Mouse (Mus musculus): Measurements from ENCODE around the gene Lbp. TPM values are rescaled to one million over a fixed set of nuclear protein-coding genes. Genes with fewer than 3 reads are reported as not detected.

Lbp gene
- total RNA-seq (2022), result 1 to 10 TPM; 1.6 to 3.0 (median 1.9) TPM

DNA sequence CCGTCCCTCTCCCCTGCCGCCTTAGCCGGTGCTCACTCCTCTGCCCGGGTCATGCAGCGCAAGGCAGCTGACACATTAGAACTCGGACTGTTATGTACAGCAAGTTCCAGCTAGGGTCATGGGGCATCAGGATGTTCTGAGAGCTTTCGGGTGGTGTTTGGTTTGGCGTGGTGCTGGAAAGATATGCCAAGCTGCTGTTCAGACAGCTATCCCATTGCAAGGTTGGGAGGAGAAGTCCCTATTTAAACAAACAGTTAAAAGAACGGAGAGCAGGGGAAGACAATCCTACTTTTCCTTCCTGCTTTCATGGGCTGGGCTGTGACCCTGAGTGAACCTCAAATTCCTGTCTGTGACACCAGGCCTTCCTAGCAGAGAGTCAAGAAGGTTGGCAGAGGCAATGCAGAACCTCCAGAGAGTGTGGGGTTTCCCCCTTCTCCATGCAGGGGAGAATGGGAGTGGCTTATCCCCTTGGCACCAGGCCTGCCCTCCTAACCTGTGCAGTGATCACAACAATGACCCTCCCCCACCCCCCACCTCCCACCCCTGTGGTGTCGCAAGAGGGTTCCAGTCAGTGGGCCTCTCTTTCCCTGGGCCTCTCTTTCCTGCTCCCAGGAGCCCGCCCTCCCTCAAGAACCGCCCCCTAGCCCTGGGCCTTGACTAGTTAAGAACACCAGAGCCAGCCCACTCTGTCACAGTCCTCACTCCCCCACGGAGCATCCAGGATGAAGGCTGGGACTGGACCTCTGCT is at the start of gene Lbp:
TSS of gene Lbp (plus strand) at position 546 of the 748 bp plus-strand sequence.
- no peak for DNase-seq (ENCODE audit: low spot score in 2 of 2)

DNA sequence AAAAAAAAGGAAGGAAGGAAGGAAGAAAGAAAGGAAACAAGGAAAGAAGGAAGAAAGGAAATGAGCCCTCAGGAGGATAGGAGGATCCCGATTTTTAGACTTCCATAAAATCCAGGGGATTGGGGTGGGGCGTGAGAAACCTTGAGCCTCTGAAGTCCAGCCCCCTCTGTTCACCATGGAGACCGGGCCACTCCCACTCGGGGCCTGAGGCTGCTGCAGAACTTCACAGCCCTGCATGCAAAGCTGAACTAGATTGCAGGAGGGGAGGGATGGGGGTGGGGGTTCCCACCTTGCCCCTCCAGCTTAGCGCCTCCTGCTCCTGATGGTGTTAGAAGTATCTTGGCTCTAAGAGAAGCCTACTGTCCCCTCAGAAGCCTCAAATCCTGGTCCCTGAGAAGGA is 49.4 kb upstream of the Lbp start:
- no peak for DNase-seq (ENCODE audit: low spot score in 2 of 2)

DNA sequence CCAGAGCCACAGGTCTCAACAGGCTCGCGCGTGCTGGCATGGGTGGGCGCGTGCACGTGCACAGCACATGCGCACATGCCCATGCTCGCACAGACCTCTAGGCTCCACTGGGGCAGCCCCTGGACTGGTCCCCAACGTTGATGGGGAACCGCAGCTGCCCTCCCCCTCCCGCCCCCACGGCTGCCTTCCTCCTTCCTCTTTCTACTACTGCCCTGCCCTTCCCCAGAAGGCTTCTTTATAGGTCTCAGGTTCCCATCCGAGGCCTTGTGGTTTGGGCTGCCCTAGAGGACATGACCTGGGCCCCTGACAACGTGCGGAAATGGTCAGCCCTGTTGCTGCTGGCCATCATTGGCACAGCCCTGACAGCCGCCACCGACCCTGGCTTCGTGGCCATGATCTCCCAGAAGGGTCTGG is 48.3 kb upstream of the Lbp start, which contains the start of gene Bpi:
TSS of gene Bpi (plus strand) at position 90 of the 414 bp plus-strand sequence.
- no peak for DNase-seq (ENCODE audit: low spot score in 2 of 2)

GRCm38 (mm10) chr2:158258781-158259180 is 47.5 kb upstream of the Lbp start:
- DNase-seq (ENCODE audit: low spot score in 2 of 2), result peak in 1 of 2 experiments; percentile 44

DNA sequence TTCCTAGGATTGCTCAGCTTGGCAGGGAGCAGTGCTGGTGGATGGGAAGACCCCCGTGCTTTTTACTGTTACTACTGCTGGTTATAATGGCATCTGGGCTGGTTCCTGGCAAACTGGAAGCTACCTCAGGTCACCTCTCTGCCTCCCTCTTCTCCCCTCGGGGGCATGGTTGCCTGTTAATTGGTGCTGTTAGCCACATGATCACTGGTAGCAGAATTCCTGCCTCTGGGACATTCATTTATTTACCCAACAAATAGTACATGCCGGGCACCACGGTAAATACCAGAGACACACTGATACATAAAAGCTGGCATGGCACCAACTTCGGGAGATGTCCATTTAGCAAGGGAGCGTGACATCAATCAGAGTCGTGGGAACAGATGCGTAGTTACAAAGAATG is 46.8 kb upstream of the Lbp start:
- no peak for DNase-seq (ENCODE audit: low spot score in 2 of 2)

DNA sequence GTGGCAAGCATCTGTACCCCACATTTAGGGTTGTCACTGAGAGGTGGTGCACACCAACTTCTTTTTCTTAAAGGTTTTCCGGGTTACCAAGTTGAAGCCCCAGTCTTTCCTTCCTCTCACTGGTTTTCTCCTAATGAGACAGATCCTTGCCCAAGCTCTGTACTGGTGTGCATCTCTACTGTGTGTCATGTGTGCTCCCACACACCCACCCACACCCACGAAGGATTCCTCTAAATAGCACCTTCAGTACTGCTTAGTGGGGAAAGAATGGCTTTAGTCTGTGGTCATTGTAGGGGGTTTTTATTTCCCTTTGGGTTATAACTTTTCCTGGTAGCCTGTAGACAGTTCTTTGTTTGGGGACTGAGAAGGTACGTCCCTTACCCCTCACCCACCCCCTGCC is 41.4 kb upstream of the Lbp start:
- peak in 1 of 2 experiments; percentile 46 for DNase-seq (ENCODE audit: low spot score in 2 of 2)

DNA sequence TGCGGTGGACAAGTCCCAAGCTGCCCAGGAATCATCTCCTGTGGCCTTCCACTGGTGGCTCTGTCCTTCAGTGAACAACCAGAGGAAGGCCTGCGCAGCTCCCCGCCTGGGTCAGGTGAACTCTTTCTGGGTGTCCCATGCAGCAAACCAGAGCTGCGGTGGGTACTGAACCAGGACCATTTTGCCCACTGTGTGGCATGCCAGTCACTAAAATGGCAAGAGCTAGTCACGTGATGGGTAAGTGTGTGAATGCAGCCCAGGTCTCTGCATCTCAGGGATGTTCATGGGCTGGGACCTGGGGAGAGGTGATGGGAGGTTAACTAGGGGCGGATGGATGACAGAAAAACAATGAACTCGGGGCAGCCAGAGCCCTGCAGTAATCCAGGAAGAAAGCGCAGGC is 36.3 kb upstream of the Lbp start:
- no peak for DNase-seq (ENCODE audit: low spot score in 2 of 2)

DNA sequence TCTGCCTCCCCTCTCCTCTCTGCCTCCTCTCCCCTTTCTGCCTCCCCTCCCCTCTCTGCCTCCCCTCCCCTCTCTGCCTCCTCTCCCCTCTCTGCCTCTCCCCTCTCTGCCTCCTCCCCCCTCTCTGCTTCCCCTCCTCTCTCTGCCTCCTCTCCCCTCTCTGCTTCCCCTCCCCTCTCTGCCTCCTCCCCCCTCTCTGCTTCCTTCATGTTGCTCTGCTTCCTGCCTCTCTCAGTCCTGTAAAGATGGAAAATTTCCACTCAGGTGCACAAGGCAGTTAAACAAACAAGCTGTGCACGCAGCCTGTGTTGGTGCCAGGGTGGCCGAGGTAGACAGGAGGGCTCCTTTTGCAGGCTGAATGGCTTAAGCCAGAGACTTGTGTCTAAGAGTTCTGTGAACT is 32.6 kb upstream of the Lbp start:
- no peak for DNase-seq (ENCODE audit: low spot score in 2 of 2)

DNA sequence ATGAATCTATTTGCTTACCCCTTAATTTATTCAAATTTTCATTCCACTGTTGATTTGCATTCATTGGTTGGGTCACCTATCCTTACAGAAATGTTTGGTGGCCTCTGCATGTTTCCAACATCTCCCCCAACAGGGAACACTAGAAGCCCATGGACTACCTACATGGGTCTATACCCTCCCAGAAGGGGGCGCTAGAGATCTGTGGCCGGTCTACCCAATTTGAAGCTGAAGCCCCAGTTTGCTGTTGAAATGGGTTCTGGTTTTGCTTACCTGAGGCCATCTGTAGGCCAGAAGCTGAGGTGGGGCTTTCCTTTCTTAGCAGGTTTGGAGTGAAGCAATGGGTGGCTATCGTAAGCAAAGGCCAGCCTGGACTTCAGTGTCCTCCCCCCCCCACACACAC is 30.9 kb upstream of the Lbp start:
- DNase-seq (ENCODE audit: low spot score in 2 of 2), result no peak

DNA sequence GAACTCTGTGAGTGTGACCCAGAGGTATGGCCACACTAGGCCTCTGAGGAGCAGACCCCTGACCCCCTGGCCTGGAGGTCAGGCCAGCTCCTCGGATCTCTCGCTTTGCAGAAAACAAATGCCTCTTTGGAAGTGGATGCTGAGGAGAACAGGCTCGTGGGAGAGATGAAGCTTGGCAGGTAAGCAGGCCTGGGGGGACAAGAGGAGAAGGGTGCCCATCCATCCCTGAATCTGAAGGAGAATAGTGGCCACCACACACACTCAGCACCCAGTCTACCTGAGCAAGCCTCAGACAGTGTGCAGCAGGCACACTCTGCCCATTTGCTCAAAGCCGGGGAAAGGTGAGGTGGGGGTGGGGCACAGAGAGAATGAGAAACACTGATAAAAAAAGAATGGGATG is 30.5 kb upstream of the Lbp start:
- DNase-seq (ENCODE audit: low spot score in 2 of 2), result no peak

- no peak for DNase-seq (ENCODE audit: low spot score in 2 of 2)
Measured at GRCm38 (mm10) chr2:158276451-158276850, 29.8 kb upstream of the Lbp start.

DNA sequence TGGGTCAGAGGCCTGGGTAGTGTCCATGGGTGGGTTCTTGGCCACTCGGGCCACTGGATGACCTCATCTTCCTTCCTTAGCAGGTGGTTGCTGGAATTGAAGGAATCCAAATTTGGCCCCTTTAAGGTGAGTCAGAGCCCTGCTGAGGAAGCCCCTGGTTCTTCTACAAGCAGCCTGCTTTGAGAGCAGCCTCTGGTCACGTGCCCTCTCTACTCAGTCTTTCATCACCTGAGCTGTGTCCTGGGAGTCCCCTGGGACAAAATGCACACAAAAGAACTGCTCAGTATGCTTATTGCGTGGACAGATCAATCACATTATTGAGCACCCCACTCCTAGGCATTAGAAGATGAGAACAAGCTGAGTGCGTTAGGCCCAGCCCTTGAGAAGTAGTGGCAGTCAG is 29.4 kb upstream of the Lbp start:
- DNase-seq (ENCODE audit: low spot score in 2 of 2), result no peak

DNA sequence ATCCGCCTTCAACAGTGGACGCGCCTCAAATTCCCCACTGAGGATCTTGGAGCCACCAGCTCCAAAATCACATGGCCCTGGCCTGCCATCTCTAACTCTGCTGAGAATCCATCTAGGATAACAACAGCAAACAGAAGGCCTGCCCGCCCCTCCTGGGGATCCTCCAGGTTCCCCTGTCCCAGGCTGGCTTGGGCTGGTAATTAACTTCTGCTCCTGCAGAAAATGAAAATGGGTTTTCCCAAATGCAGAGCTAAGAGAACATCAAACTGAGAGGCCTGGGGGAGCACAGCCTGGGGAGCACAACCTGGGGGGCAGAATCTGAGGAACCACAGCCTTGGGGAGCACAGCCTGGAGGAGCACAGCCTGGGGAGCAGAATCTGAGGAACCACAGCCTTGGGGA is 26.6 kb upstream of the Lbp start:
- DNase-seq (ENCODE audit: low spot score in 2 of 2), result no peak

GRCm38 (mm10) chr2:158281497-158282205 is 24.6 kb upstream of the Lbp start:
- DNase-seq (ENCODE audit: low spot score in 2 of 2), result no peak

DNA sequence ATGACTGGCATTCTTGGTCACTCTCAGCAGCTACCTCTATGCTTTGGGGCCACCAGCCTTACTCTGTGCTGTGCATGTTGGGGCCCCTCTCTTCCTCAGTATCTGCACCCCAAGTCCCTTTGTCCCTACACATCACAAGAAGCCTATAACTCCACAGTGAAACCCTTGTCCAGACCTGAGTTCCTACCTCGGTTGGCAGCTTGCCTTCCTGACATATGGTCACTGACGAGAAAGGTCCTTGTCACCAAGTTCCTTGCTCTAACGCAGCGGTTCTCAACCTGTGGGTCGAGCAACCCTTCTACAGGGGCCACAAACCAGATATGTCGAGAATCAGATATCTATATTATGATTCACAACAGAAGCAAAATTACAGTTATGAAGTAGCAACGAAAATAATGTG is 23.2 kb upstream of the Lbp start:
- DNase-seq (ENCODE audit: low spot score in 2 of 2), result no peak

DNA sequence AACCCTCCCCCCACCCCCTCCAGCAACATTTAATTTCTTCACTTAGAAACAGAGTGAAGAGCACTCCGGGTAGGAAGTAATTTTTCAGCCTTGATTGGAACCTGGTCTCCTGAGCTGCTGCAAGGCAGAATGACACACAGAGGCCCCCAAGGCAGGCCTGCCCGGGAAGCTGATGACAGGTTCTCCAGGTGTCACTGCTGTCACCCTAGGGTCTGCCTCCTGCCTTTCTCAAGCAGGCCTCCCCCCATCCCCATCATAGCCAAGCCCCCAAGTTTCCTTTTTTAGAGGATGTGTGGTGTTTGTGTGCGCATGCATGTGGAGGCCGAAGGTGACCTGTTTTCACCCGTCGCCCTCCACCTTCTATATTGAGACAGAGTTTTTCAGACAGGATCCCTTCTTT is 22.5 kb upstream of the Lbp start:
- no peak for DNase-seq (ENCODE audit: low spot score in 2 of 2)

DNA sequence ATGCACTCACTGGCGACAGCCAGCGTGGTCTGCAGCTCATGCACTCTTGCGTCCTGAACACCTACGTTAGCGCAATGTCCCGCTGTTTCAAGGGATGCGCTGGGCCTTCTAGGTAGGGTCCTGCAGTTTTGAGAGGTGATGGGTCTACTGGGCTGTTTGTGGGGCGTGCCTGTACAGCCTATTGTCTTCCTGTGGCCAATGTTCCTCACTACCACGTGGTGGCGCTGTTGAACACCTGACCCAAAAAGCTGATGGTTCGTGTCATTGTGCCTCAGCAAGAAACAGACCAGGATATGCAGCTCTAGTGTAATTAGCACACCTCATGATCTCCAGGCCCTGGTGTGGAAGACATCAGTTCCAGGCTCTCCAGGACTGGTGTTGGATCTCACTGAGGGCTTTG is 21.7 kb upstream of the Lbp start:
- DNase-seq (ENCODE audit: low spot score in 2 of 2), result peak in 1 of 2 experiments; percentile 23

DNA sequence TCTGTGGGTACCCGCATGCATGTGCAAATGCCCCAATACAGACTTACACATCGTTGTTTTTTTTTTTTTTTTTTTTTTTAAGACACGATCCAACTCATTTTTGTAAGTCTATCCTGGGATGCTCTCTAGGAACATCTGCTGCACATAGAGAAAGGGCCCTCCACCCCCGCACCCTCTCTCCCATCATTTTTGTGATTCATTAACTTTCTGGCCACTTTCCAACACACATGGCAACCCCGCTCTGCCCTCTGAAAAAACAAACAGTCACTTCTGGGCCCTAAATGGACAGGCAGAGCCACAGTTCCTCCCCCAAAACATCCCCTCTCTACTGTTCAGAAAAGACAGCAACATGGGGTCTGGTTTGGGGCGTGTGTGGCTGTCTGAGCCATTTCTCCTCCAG is 20.6 kb upstream of the Lbp start:
- no peak for DNase-seq (ENCODE audit: low spot score in 2 of 2)

DNA sequence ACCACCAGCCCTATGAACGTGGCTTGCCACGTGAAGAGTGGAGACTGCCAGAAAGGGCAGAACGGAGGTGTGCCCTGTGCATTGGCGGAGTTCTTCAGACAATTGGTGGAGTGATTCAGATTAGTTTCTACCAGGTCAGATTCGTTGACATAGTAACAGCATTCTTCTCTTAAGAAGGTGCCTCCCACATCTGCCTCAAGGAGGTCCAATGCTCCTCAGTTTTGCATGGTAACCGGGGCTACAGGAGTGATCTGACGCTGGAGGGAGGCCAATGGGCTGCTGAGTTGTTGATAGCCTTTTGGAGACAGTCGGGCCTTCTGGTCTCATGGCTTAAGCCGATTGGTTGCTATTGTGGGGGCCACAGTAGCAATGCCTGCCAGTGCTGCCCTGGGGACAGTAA is 10.6 kb upstream of the Lbp start:
- no peak for DNase-seq (ENCODE audit: low spot score in 2 of 2)

GRCm38 (mm10) chr2:158299203-158299602 is 7.1 kb upstream of the Lbp start:
- DNase-seq (ENCODE audit: low spot score in 2 of 2), result no peak

DNA sequence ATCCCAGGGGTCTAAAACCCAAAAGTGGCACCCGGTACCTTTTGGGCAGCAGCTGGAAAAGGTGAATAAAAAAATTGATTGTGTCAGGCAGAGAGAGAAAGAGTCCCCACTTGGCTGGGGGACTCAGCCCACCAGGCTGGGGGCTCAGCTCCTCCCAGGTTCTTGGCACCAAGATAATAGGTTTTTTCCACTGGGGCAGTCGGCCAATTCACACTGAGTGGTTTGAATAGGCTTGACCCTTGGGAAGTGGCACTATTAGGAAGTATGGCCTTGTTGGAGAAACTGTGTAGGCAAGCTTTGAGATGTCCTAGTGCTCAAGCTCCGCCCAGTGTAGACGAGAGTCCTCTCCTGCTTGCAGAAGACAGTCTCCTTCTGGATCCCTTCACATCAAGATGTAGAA is 6.6 kb upstream of the Lbp start:
- DNase-seq (ENCODE audit: low spot score in 2 of 2), result no peak

DNA sequence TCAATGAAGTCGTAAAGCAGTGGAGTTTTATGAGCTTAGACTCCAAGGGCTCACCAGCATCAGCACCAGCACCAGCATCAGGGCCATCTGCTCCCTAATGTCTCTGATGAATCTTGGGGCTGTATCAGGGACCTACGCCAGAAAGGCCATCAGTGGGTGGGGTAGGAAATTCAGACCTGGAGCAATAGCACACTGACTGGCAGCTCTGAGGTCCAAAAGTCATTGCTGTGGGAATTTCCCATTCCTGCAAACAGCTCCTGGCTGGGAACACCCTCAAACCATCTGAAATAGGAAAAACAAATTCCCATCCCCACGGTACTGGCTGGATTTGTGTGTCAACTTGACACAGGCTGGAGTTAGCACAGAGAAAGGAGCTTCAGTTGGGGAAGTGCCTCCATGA is 3.5 kb upstream of the Lbp start:
- DNase-seq (ENCODE audit: low spot score in 2 of 2), result no peak

DNA sequence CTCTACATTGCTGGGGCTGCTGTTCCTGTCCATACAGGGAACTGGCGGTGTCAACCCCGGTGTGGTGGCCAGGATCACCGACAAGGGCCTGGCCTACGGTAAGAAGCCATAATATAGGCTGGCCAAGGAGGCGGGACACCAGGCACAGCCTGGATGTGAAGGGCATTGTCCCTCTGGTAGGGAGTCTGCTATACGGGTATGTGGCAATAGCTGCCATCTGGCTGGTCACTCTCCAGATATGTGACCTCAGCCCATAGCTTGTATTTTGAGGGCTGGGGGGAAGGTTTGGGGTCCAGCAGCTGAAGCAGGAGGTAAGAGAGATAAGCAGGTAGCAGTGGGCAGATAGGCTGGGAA is 380 bp downstream of the Lbp start:
- no peak for DNase-seq (ENCODE audit: low spot score in 2 of 2)

All from left cerebral cortex, adult 8-10 months (tissue).